9 mouse cellular contexts compared by ENCODE assay signal in genomic region chr6:144779945-144780607, GRCm38 (mm10). TPM values are rescaled to one million over a fixed set of nuclear protein-coding genes. Genes with fewer than 3 reads are reported as not detected.
A peak's percentile ranks its signal among the peaks of the same experiment; 100 is the strongest.
DNase-seq lines count a peak whose midpoint lies in the region; ATAC-seq and TF ChIP-seq lines count a peak whose summit lies in the region.
"Had no signal": no experiment of that assay in that cellular context is flagged by ENCODE, and none has a peak within 500 bp of the region (broad histone marks: within the 10 kb centered on the region; RNA-seq: fewer than 3 reads in every experiment).

No protein-coding gene starts in this region.

- no peak overlapping the region for H3K9ac ChIP-seq in heart, embryonic 15.5 days
- H3K9ac ChIP-seq in limb, embryonic 15.5 days, result no peak overlapping the region

- no peak for ATAC-seq in heart, embryonic 15.5 days (replicated peaks; ENCODE audit: insufficient number of reproducible peaks, insufficient read depth, low FRiP score, low read depth)
- ATAC-seq in limb, embryonic 15.5 days (ENCODE audit: insufficient number of reproducible peaks, low FRiP score, low TSS enrichment, low read depth), result no peak

- H3K27ac ChIP-seq in left cerebral cortex, adult 2 months, result peak overlapping the region; percentile 1; the same call in 1 of the 2 replicates
- peak overlapping the region; percentile 50 for H3K27ac ChIP-seq in heart, embryonic 15.5 days
- H3K27ac ChIP-seq in limb, embryonic 15.5 days, result no peak overlapping the region
- no peak overlapping the region for H3K27ac ChIP-seq in olfactory bulb, adult 2 months (ENCODE audit: insufficient read depth, low read depth, low read length)

- H3K4me3 ChIP-seq in left cerebral cortex, adult 2 months, result no peak overlapping the region
- H3K4me3 ChIP-seq in heart, embryonic 15.5 days, result peak overlapping the region; percentile 78
- no peak overlapping the region for H3K4me3 ChIP-seq in limb, embryonic 15.5 days
- H3K4me3 ChIP-seq in olfactory bulb, adult 2 months (ENCODE audit: insufficient read depth, low read depth, low read length), result peak overlapping the region; percentile 3; the same call in 1 of the 2 replicates

- peaks cover 29% of the 10 kb centered on the region for H3K27me3 ChIP-seq in heart, embryonic 15.5 days
- peaks cover 20% of the 10 kb centered on the region for H3K27me3 ChIP-seq in limb, embryonic 15.5 days

- DNase-seq in left cerebral cortex, adult 2 months (ENCODE audit: extremely low spot score in 1 of 2, low spot score in 2 of 2), result no peak
- no peak for DNase-seq in left cerebral cortex, postnatal 4 days
- no peak for DNase-seq in left cerebral cortex, postnatal 25 days (ENCODE audit: low spot score in 2 of 2)
- no peak for DNase-seq in thymus, postnatal 25 days
- no peak for DNase-seq in spleen, postnatal 4 days (ENCODE audit: low spot score in 2 of 2)
- DNase-seq: cerebellum, adult 18-20 months had no signal

- H3K36me3 ChIP-seq in heart, embryonic 15.5 days, result no peaks in the 10 kb centered on the region
- H3K36me3 ChIP-seq in limb, embryonic 15.5 days, result no peaks in the 10 kb centered on the region

- no peaks in the 10 kb centered on the region for H3K9me3 ChIP-seq in heart, embryonic 15.5 days (replicated peaks)
- no peaks in the 10 kb centered on the region for H3K9me3 ChIP-seq in limb, embryonic 15.5 days

- intact Hi-C loops in left cerebral cortex, adult 2 months (cut with DNase I), result no loop called here
- intact Hi-C loops in left cerebral cortex, postnatal 4 days (cut with DNase I), result no loop called here
- intact Hi-C loops in left cerebral cortex, postnatal 25 days (cut with DNase I), result no loop called here

- H3K4me2 ChIP-seq in heart, embryonic 15.5 days, result peak overlapping the region; percentile 99
- H3K4me2 ChIP-seq in limb, embryonic 15.5 days, result peak overlapping the region; percentile 96; the same call in 1 of the 2 replicates

- H3K4me1 ChIP-seq in heart, embryonic 15.5 days (replicated peaks), result 0 out of 2 replicates have a peak, but pooled peaks cover 11% of the 10 kb centered on the region
- peaks cover 10% of the 10 kb centered on the region for H3K4me1 ChIP-seq in limb, embryonic 15.5 days
- H3K4me1 ChIP-seq in olfactory bulb, adult 2 months (ENCODE audit: control insufficient read depth, insufficient read depth, low read length), result peaks cover 3% of the 10 kb centered on the region

- no peak for TF ChIP-seq CTCF in left cerebral cortex, adult 2 months (IDR thresholded peaks at IDR 0.05)
- TF ChIP-seq CTCF in olfactory bulb, adult 2 months (IDR thresholded peaks at IDR 0.05; ENCODE audit: insufficient read depth, low read depth, low read length), result no peak

- no peak for TF ChIP-seq POLR2A in olfactory bulb, adult 2 months (IDR thresholded peaks at IDR 0.05; ENCODE audit: insufficient read depth, low read depth, low read length)

- WGBS in heart, embryonic 15.5 days, result 39% methylated on average over 12 of the region's 12 CpGs
- WGBS in limb, embryonic 15.5 days, result 43% methylated on average over 12 of the region's 12 CpGs
- 40% methylated on average over 12 of the region's 12 CpGs for WGBS in olfactory bulb, adult 2 months

RNA-seq across cellular contexts. Expression of gene Sox5, which starts 1.7 kb away (rescaled TPM):
- total RNA-seq in left cerebral cortex, adult 2 months (2021), result 10 to 100 TPM; 61.5 to 63.3 TPM
- total RNA-seq in left cerebral cortex, postnatal 4 days (2021), result 100 to 1,000 TPM; 138 to 165 TPM
- 8.9 and 10.5 TPM in 2 replicates for polyA plus RNA-seq in heart, embryonic 15.5 days (2015; fragmentation: Nextera tagmentation; extraction: Ambion mirVana)
- 32.6 and 36.0 TPM in 2 replicates for polyA plus RNA-seq in limb, embryonic 15.5 days (2015; fragmentation: Nextera tagmentation; extraction: Ambion mirVana)
- polyA plus RNA-seq in olfactory bulb, adult 2 months (2012; ENCODE audit: insufficient read depth, insufficient read length, low replicate concordance, missing spikeins), result not detected in 2 replicates
- 10 to 100 TPM; 46.4 to 57.5 TPM for total RNA-seq in left cerebral cortex, postnatal 25 days (2021)

Comparison
In these comparisons a context has a peak if more than half of its experiments do, and no peak if none do; other contexts are left out.
1. H3K27ac ChIP-seq: peak in left cerebral cortex, adult 2 months (single experiment) and heart, embryonic 15.5 days (single experiment); none in limb, embryonic 15.5 days (single experiment) and olfactory bulb, adult 2 months (single experiment).
2. H3K4me3 ChIP-seq: peak in heart, embryonic 15.5 days (single experiment) and olfactory bulb, adult 2 months (single experiment); none in left cerebral cortex, adult 2 months (single experiment) and limb, embryonic 15.5 days (single experiment).